Mouse (Mus musculus): ENCODE results near the gene Srsf7.

The Srsf7 gene

GRCm38 (mm10) chr17:80153631-80154030 lies 53.5 kb downstream of the Srsf7 start:
- DNase-seq (ENCODE audit: low spot score): no peak

- no peak for DNase-seq (ENCODE audit: low spot score)
These were observed 54.1 kb downstream of the Srsf7 start for GRCm38 (mm10) chr17:80152767-80153630.

GRCm38 (mm10) chr17:80151353-80151752 lies 55.8 kb downstream of the Srsf7 start:
- DNase-seq (ENCODE audit: low spot score): no peak

Measured in urinary bladder, postnatal 14 days (tissue).